Mouse (Mus musculus) liver, postnatal 0 days (tissue): ENCODE measurements around the gene Exosc8.

Experiments
- CTCF ChIP-seq: sonication (generic); IDR thresholded peaks from 2 replicates; pipeline ENCODE4 v1.5.1; 2016; ENCODE audit warnings: antibody characterized with exemption, low read depth
- EP300 ChIP-seq: IDR thresholded peaks from 2 replicates; pipeline ENCODE4 v1.6.1; 2016; ENCODE audit warnings: antibody characterized with exemption, low read depth, mild to moderate bottlenecking

GRCm38 (mm10) chr3:54687245-54687644, 47.9 kb downstream of the Exosc8 start:
- TF ChIP-seq CTCF (no peak), EP300 (no peak)
